Mouse (Mus musculus) midbrain, embryonic 10.5 days (tissue): Measurements from ENCODE around the gene Gm20388. TPM values are rescaled to one million over a fixed set of nuclear protein-coding genes. Genes with fewer than 3 reads are reported as not detected.

ENCODE experiments used
- DNase-seq: peaks from one replicate; pipeline ENCODE4 v3.0.0-alpha.2; 2017; ENCODE audit warnings: low spot score
- H3K27ac ChIP-seq: fragments of 300-500 bp; sonication (generic); replicated peaks from 2 replicates; pipeline ENCODE4 v1.5.1; 2016; ENCODE audit warnings: mild to moderate bottlenecking
- H3K27me3 ChIP-seq: fragments of 300-500 bp; sonication (generic); 2 replicates; pipeline ENCODE4 v1.6.1; 2016; ENCODE audit warnings: low read depth, mild to moderate bottlenecking; ENCODE audit not compliant: poor library complexity, severe bottlenecking
- H3K36me3 ChIP-seq: fragments of 300-500 bp; sonication (generic); 2 replicates; pipeline ENCODE4 v1.6.1; 2016; ENCODE audit warnings: mild to moderate bottlenecking, moderate library complexity
- H3K4me1 ChIP-seq: fragments of 300-500 bp; sonication (generic); 2 replicates; pipeline ENCODE4 v1.6.1; 2016
- H3K4me3 ChIP-seq: fragments of 300-500 bp; sonication (generic); 2 replicates; pipeline ENCODE4 v1.5.1; 2016; ENCODE audit warnings: mild to moderate bottlenecking, moderate library complexity
- H3K9me3 ChIP-seq: fragments of 300-500 bp; sonication (generic); replicated peaks from 2 replicates; pipeline ENCODE4 v1.6.1; 2016; ENCODE audit warnings: mild to moderate bottlenecking
- WGBS: fragments of 180-500 bp; shearing (Covaris S2); methylation state at CpG from one replicate; pipeline ENCODE4 v1.1.7; 2016; 5-methylcytosine and 5-hydroxymethylcytosine counted together
- polyA plus RNA-seq: library from polyadenylated mRNA; unstranded; fragments of >200 nt; fragmentation: Nextera tagmentation; extraction: Ambion mirVana; gene quantifications from 2 replicates; pipeline ENCODE4 v1.2.1, GENCODE M21; 2016

Gene Gm20388
- polyA plus RNA-seq, 1 experiment from 2014 or later: 7.1 TPM

DNA sequence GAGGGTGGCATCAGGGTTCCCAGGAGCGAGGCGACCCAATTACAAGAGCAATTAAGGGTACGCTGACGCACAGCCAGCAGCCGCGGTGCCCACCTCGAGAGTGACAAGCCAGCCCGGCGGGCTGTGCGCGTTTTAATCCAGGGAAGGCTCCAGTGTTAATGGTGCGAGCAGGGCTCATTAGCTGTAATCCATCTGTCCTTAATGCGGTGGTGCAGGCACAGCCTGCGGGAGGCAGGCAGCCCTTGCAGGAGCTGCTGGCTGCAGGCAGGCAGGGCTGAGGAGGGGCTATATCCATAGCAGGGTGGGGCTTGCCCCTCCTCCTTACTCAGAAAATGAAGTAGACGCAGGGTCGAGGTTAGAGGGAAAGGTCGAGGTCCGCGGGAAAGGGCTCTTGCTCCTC lies 528.7 kb downstream of the Gm20388 start:
- 3% methylated on average over 19 of the region's 19 CpGs for WGBS
- peak overlapping the region; percentile 73 for H3K27ac ChIP-seq
- DNase-seq: peak; percentile 40
- H3K4me3 ChIP-seq: peak overlapping the region; percentile 29
- H3K9me3 ChIP-seq: no peaks in the 10 kb centered on the region
- no peaks in the 10 kb centered on the region for H3K36me3 ChIP-seq
- peaks cover 82% of the 10 kb centered on the region for H3K4me1 ChIP-seq
- H3K27me3 ChIP-seq: peaks cover 88% of the 10 kb centered on the region

DNA sequence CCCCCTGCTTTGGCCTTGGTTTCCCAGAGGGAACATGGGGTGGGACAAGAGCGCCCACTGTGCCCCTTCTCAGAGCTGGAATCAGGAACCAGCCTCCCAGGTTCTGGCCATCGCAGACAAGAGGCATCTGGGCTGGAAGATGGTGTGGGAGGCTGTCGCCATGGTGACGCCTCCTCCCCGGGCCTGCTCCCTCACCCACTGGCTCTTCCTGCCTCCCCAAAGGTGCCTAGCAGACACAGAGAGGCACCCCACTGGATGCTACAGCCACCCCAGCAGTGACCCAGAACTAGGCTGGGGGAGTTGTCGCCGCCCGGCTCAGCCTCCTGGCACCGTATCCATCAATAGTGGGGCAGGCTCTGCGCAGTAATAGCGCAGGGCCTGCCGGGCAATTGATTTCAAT lies 530.1 kb downstream of the Gm20388 start:
- Histone ChIP-seq H3K4me1 (peaks cover 86% of the 10 kb centered on the region), H3K36me3 (no peaks in the 10 kb centered on the region), H3K9me3 (no peaks in the 10 kb centered on the region), H3K27ac (peak overlapping the region; percentile 53), H3K4me3 (no peak overlapping the region), H3K27me3 (peaks cover 77% of the 10 kb centered on the region)
- DNase-seq: no peak
- WGBS: 74% methylated on average over 12 of the region's 12 CpGs

DNA sequence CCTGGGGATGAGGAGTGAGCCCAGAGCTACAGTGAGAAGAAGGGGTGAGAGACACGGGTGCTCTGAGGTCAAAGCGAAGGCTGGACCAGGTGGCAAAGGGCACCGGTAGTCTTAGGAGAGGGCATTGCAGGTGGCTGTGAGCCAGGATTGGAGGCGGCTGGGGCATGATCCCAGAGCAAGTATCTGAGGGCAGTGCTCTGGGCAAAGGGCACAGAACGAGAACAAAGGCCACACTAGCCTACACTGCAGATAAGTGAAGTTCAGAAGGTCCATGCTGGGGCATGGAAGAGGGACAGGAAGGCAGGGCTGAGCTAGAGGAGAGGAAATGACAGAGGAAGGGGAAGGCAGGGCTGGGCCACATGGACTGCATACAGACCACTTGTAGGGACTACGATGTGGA lies 531.0 kb downstream of the Gm20388 start:
- no peak overlapping the region for H3K4me3 ChIP-seq
- 83% methylated on average over 6 of the region's 6 CpGs for WGBS
- no peak for DNase-seq
- H3K36me3 ChIP-seq: no peaks in the 10 kb centered on the region
- H3K9me3 ChIP-seq: no peaks in the 10 kb centered on the region
- 0 out of 2 replicates have a peak overlapping the region, but pooled peaks have one; percentile 38 for H3K27ac ChIP-seq
- H3K27me3 ChIP-seq: peaks cover 68% of the 10 kb centered on the region
- H3K4me1 ChIP-seq: peaks cover 81% of the 10 kb centered on the region

DNA sequence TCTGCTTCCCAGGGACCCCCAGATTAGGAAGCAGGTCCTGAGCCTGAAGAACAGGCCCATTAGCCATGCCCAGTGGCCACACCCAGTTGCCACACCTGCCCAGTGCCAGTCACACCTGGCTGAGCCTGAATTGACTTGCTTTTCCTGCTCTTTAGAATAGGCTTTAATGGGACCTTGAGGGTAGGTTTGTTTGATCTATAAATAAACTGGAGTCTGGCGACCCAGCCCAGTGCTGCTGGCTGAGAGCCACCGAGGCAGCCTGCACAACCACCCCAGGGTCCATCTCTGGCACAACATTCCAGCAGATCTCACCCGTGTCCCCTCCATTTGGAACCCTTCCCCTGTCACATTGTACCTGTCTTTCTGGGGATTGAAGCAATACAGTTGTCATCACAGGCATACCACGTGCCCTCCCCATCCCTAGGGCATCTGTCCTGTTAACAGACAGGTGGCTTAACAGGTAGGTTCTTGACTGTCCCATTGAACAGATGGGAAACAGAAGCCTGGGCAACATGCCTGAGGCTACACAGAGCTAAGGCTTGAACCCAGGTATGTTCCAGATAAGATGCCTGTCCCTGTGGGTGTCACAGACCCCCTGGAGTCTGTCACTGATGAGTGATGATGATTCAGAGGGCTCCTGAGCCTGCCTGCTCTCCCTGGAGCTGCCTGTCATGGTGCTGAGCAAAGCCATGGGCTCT lies 531.8 kb downstream of the Gm20388 start:
- H3K27me3 ChIP-seq: peaks cover 60% of the 10 kb centered on the region
- H3K4me3 ChIP-seq: no peak overlapping the region
- H3K4me1 ChIP-seq: peaks cover 73% of the 10 kb centered on the region
- 78% methylated on average over 4 of the region's 4 CpGs for WGBS
- H3K27ac ChIP-seq: no peak overlapping the region
- H3K9me3 ChIP-seq: no peaks in the 10 kb centered on the region
- no peak for DNase-seq
- H3K36me3 ChIP-seq: no peaks in the 10 kb centered on the region

DNA sequence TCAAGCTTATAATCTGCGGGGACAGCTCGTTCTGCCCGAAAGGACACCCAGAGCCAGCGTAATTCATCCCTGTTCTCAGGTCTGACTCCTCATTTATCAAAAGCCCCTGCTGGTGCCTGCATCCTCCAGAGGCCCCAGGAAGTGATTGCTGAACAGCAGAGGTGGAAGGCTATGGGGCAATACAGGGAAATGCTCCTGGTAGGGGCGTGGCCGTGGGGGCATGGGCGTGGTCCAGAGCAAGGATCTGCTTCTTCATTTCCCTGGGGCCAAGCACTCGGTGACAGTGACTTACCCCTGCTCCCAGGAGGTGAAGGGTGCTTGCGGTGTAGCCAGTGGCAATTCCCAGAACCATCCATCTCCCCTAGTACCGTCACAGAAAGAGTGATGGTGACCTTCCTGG lies 534.6 kb downstream of the Gm20388 start:
- Histone ChIP-seq H3K4me1 (peaks cover 72% of the 10 kb centered on the region), H3K27ac (0 out of 2 replicates have a peak overlapping the region, but pooled peaks have one; percentile 10), H3K36me3 (no peaks in the 10 kb centered on the region), H3K4me3 (no peak overlapping the region), H3K27me3 (peaks cover 56% of the 10 kb centered on the region), H3K9me3 (no peaks in the 10 kb centered on the region)
- DNase-seq: no peak
- WGBS: 67% methylated on average over 10 of the region's 10 CpGs

DNA sequence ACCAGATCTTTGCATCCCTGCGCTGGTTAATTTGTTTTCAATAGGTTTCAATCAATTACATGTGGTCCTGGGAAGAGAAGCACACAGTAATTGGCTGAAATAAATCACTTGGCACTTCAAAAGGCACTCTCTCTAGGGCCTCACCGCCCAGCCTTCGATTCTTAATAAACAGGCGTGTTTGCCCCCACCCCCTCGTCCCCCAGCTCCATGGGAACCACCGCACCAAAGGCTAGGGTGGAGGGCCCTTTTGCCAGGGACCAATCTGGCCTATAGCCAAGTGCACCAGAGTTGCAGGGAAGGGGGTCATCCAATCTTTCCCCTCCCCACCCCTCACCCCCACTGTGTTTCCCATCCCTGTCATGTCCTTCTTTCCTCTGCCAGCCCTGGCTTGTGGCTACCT lies 537.5 kb downstream of the Gm20388 start:
- no peak for DNase-seq
- Histone ChIP-seq H3K9me3 (no peaks in the 10 kb centered on the region), H3K27me3 (peaks cover 33% of the 10 kb centered on the region), H3K36me3 (no peaks in the 10 kb centered on the region), H3K4me1 (peaks cover 52% of the 10 kb centered on the region), H3K27ac (peak overlapping the region; percentile 38; the same call in 1 of the 2 replicates), H3K4me3 (no peak overlapping the region)
- 59% methylated on average over 6 of the region's 6 CpGs for WGBS

DNA sequence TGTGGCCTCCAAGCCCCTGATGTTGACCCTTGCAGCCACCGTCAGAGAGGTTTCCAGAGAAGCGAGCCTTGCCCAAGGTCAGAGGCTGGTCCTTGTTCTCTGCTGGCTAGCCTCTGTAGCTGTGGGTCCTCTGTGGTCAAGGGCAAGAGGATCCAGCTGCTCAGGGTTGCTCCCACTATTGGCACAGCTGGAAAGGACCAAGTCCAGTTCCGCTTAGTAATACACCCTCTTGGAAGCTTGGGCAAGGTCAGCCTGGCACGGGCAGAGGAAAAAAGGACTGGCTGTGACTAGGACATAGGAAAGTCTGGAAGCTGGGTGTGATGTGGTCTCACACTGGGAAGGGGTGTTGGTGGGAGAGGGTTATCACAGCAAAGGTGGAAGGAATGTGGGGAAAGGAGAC lies 538.5 kb downstream of the Gm20388 start:
- H3K4me3 ChIP-seq: no peak overlapping the region
- no peaks in the 10 kb centered on the region for H3K36me3 ChIP-seq
- no peaks in the 10 kb centered on the region for H3K9me3 ChIP-seq
- WGBS: 91% methylated on average over 4 of the region's 4 CpGs
- peak overlapping the region; percentile 63; the same call in 1 of the 2 replicates for H3K27ac ChIP-seq
- H3K27me3 ChIP-seq: peaks cover 33% of the 10 kb centered on the region
- DNase-seq: no peak
- peaks cover 58% of the 10 kb centered on the region for H3K4me1 ChIP-seq

DNA sequence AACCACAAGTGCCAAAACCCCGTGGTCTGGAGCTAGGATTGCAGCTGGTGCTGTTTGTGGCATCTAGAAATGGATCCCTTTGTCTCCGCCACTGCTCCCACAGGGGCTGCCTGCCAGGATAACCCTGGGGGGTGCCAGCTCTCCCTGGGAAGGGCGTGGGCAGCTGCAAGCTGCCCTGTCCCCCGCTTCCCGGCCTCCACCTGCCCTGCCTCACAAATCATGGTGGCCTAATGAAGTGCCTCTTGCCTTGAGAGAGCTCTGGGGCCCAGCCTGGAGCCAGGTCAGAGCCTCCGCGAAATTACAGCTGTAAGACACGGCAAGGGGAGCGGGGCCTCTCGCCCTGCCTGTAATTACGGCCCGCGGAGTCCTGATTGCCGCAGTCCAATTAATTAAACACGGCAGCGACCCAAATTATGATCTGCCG lies 539.0 kb downstream of the Gm20388 start:
- no peaks in the 10 kb centered on the region for H3K9me3 ChIP-seq
- no peaks in the 10 kb centered on the region for H3K36me3 ChIP-seq
- 50% methylated on average over 17 of the region's 17 CpGs for WGBS
- peaks cover 57% of the 10 kb centered on the region for H3K4me1 ChIP-seq
- H3K27ac ChIP-seq: peak overlapping the region; percentile 63
- DNase-seq: no peak
- H3K27me3 ChIP-seq: peaks cover 32% of the 10 kb centered on the region
- no peak overlapping the region for H3K4me3 ChIP-seq

DNA sequence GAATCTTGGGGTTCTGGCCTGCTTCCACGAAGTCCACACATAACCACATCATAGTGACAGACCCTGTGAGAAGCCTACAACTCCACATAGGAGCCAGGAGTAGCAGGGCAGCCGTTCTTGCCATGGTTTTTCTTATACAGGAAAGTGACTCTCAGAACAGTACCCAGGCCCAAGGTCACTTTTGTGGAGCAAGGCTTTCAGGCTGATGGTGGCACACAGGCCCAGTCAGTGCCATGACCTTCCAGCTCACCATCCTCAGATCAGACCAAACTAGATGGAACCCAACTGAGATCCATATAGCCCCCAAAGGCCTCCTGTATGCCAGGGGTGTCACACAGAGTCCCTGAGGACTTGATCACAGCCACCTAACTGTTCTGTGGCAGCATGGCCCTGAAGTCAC lies 541.5 kb downstream of the Gm20388 start:
- 83% methylated on average over 2 of the region's 2 CpGs for WGBS
- H3K27me3 ChIP-seq: peaks cover 37% of the 10 kb centered on the region

DNA sequence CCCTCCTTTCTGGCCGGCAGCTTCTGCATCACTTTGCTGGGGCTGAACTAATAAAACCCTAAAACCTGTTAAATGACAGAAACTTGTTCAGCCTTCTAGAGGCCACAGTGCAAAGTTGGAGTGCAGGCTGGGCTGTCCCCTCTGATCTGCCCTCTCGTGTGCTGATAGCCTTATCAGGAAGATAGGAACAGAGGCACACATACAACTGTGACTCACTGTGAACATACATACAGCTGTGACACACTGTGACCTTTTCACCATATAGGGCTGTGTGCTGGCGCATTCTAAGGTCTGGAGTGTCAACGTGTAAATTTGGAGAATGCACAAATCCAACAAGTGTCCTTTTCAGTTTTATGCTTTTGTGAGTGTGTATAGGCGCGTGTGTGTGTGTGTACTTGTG lies 543.8 kb downstream of the Gm20388 start:
- H3K27ac ChIP-seq: no peak overlapping the region
- H3K36me3 ChIP-seq: no peaks in the 10 kb centered on the region
- H3K4me3 ChIP-seq: no peak overlapping the region
- no peak for DNase-seq
- peaks cover 68% of the 10 kb centered on the region for H3K4me1 ChIP-seq
- WGBS: 79% methylated on average over 6 of the region's 6 CpGs
- H3K9me3 ChIP-seq: no peaks in the 10 kb centered on the region
- peaks cover 30% of the 10 kb centered on the region for H3K27me3 ChIP-seq

More for the DNA sequence above, 541.5 kb downstream of the Gm20388 start:
- H3K27ac ChIP-seq: no peak overlapping the region
- H3K4me1 ChIP-seq: peaks cover 67% of the 10 kb centered on the region
- no peaks in the 10 kb centered on the region for H3K9me3 ChIP-seq
- H3K4me3 ChIP-seq: no peak overlapping the region
- no peak for DNase-seq
- no peaks in the 10 kb centered on the region for H3K36me3 ChIP-seq

DNA sequence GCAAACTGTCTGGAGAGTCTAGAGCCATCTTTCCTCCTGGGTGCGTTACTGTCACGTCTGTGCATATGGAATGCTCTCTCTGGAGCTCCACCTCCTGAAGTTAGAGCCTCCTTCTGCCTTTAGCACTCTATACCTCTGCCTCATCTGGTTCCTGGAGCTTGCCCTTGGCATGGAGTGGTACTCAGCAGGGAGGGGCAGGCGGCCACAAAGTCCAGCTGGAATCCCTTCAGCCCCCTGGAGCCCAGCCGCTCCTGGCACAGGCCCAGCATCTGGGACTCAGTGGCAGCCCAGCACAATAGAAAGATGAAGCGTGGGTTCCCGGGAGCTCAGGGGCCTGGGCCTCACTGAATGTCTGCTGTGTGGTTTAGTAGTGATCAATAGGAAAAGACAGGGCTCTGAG lies 549.7 kb downstream of the Gm20388 start:
- Histone ChIP-seq H3K4me1 (peaks cover 83% of the 10 kb centered on the region), H3K36me3 (no peaks in the 10 kb centered on the region), H3K27me3 (peaks cover 43% of the 10 kb centered on the region), H3K9me3 (no peaks in the 10 kb centered on the region; the same call in 1 of the 2 replicates), H3K4me3 (no peak overlapping the region), H3K27ac (peak overlapping the region; percentile 39; the same call in 1 of the 2 replicates)
- no peak for DNase-seq
- 69% methylated on average over 6 of the region's 6 CpGs for WGBS

DNA sequence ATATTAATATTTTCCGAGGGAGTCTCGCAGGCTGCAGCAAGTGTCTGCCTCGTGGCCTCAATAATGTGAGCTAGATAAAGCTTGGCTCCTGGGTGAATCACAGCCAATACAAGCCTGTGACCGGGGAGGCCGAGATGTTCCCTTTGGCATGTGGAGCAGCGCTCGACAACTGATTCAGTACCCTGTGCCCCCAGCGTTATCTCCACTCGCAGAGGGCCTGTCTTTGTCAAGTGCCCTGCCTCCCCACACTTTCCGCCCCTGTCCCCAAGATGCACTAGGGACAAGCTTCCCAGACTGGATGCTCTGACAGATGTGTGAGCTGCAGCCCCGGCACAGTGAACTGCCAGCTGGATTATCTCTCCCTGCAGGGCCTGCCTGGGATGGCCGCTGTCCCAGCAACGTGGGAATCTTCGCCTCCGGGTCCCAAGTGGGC lies 551.5 kb downstream of the Gm20388 start:
- Histone ChIP-seq H3K9me3 (no peaks in the 10 kb centered on the region; the same call in 1 of the 2 replicates), H3K27me3 (peaks cover 61% of the 10 kb centered on the region), H3K27ac (peak overlapping the region; percentile 70), H3K4me3 (no peak overlapping the region), H3K36me3 (no peaks in the 10 kb centered on the region), H3K4me1 (peaks cover 84% of the 10 kb centered on the region)
- no peak for DNase-seq
- 36% methylated on average over 15 of the region's 15 CpGs for WGBS

DNA sequence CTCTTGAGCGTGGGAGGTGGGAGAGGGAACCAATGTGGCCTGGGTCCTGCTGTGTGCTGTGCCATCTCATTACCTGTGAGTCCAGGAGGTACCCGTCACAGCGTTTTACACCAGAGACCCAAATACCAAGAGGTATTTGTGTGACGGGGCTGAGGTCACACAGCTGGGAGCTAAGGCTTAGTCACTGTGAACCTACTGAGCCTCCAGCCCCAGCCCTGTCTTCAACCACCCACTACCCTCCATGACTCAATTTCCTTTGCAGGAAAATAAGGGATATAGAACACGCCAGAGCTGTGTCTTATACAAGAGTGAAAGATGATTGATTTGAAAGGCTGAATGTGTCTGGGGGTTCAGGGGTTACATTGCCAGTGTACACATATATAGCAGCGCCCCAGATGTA lies 552.0 kb downstream of the Gm20388 start:
- H3K27me3 ChIP-seq: peaks cover 66% of the 10 kb centered on the region
- DNase-seq: no peak
- H3K36me3 ChIP-seq: no peaks in the 10 kb centered on the region
- H3K9me3 ChIP-seq: no peaks in the 10 kb centered on the region; the same call in 1 of the 2 replicates
- H3K27ac ChIP-seq: 0 out of 2 replicates have a peak overlapping the region, but pooled peaks have one; percentile 70
- H3K4me1 ChIP-seq: peaks cover 86% of the 10 kb centered on the region
- H3K4me3 ChIP-seq: no peak overlapping the region
- WGBS: 79% methylated on average over 6 of the region's 6 CpGs
